Mouse (Mus musculus) brown adipose tissue, adult 24 weeks (tissue): ENCODE data around the gene Map4k2. TPM values are rescaled to one million over a fixed set of nuclear protein-coding genes. Genes with fewer than 3 reads are reported as not detected.

ENCODE experiments used
- polyA plus RNA-seq: library from polyadenylated mRNA; stranded (reverse); fragments of >200 nt; gene quantifications from 2 replicates; pipeline ENCODE4 v1.2.4, GENCODE M21; 2012; ENCODE audit not compliant: missing spikeins, insufficient read depth, insufficient read length

Gene Map4k2
- polyA plus RNA-seq, 1 experiment = 14.0 TPM

Other genes with a start within 250 kb of the Map4k2 start
- gene AC131692.1, start 246.7 kb upstream of the Map4k2 start, polyA plus RNA-seq = not detected in 2 replicates
- gene Naaladl1, start 235.4 kb upstream of the Map4k2 start, polyA plus RNA-seq = not detected in 2 replicates
- gene Sac3d1, start 222.5 kb upstream of the Map4k2 start, polyA plus RNA-seq = 5.7 and 6.8 TPM in 2 replicates
- 13.3 and 13.6 TPM in 2 replicates for gene Snx15, start 212.8 kb upstream of the Map4k2 start, polyA plus RNA-seq
- 1.2 TPM in 1 of 2 replicates, not detected in the other for gene Batf2, start 200.2 kb upstream of the Map4k2 start, polyA plus RNA-seq
- gene Arl2, start 199.6 kb upstream of the Map4k2 start, polyA plus RNA-seq = 45.8 and 62.3 TPM in 2 replicates
- gene Majin, start 156.7 kb upstream of the Map4k2 start, polyA plus RNA-seq = not detected in 2 replicates
- not detected in 2 replicates for gene Gpha2, start 114.8 kb upstream of the Map4k2 start, polyA plus RNA-seq
- 33.0 and 41.3 TPM in 2 replicates for gene Ppp2r5b, start 105.3 kb upstream of the Map4k2 start, polyA plus RNA-seq
- gene Atg2a, start 99.5 kb upstream of the Map4k2 start, polyA plus RNA-seq = 9.6 and 9.9 TPM in 2 replicates
- 39.6 and 42.8 TPM in 2 replicates for gene Ehd1, start 64.4 kb upstream of the Map4k2 start, polyA plus RNA-seq
- gene Cdc42bpg, start 34.7 kb upstream of the Map4k2 start, polyA plus RNA-seq = 2.5 and 2.8 TPM in 2 replicates
- gene Men1, start 6.2 kb upstream of the Map4k2 start, polyA plus RNA-seq = 13.9 and 22.2 TPM in 2 replicates
- gene Sf1, start 22.6 kb downstream of the Map4k2 start, polyA plus RNA-seq = 47.9 and 56.8 TPM in 2 replicates
- gene Pygm, start 43.3 kb downstream of the Map4k2 start, polyA plus RNA-seq = 28.7 and 48.3 TPM in 2 replicates
- gene Rasgrp2, start 58.2 kb downstream of the Map4k2 start, polyA plus RNA-seq = 38.9 and 50.2 TPM in 2 replicates
- 1.1 and 2.3 TPM in 2 replicates for gene Nrxn2, start 77.6 kb downstream of the Map4k2 start, polyA plus RNA-seq
- gene Slc22a12, start 201.9 kb downstream of the Map4k2 start, polyA plus RNA-seq = 2.3 TPM in 1 of 2 replicates, not detected in the other